Mouse (Mus musculus): ENCODE data around the gene Efr3b. TPM values are rescaled to one million over a fixed set of nuclear protein-coding genes. Genes with fewer than 3 reads are reported as not detected.

Gene Efr3b
- total RNA-seq, 4 experiments from 2014 or later = 109 to 118 (median 115) TPM

- no peak for DNase-seq (ENCODE audit: low spot score in 2 of 2)
Measured at GRCm38 (mm10) chr12:4037511-4037910, 1.2 kb downstream of the Efr3b start.

- DNase-seq (ENCODE audit: low spot score in 2 of 2) = no peak
Measured at GRCm38 (mm10) chr12:4036157-4036556, 2.6 kb downstream of the Efr3b start.

DNA sequence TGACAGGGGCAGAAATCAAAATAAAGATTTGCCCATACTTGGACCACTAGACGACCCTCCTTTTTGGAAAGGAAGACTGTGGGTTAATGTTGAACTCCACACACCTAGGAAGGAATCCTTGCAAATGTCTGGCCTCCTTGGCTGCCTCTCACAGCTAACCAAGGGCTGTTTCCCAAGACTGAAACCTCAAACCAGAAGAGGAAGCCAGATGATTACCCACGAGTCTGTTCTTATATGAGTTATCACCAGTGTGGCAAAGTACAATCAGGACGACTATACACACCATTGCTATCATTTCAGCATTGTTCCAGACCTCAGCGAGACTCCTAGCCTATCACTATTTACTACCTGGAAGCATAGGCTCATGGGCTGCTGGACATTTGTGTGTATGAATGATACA lies 9.7 kb downstream of the Efr3b start:
- no peak for DNase-seq (ENCODE audit: low spot score in 2 of 2)

DNA sequence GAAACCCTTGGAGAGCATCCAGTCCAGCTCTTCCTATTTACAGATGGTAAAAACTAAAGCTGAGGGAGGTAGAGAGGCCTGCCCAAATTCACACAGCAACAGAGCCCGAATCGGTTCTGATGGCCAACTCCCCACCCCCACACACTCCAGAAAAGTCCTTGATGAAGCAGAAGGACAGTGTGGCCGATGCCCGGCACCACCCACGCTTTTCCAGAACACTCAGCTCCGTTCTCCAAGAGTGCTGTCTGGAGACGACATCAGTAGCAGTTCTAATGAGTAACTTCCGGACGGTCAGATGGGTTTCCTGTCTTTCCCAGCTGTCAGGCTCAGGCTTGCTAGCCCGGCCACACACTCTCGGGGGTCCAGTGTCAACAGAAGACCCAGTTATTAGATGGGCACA lies 10.2 kb downstream of the Efr3b start:
- DNase-seq (ENCODE audit: low spot score in 2 of 2) = peak; percentile 57 to 68

DNA sequence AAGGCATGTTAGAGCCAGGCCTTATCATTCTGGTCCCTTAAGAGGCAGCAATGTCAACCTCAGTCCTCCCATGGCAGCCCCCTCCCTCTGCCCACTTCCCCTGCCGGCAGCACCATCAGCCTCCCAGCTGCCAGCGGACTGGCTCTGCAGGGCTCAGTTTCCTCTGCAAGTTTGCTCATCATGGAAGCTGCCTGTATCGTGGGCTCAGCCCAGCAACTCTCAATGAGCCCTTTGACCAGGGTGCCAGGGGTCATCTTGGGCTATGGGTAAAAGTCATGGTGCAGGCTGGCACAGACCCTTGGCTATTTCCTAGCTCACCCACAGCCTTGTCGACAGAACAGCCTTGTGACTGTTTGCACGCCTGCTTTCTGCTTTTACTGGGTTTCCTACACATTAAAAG lies 14.4 kb downstream of the Efr3b start:
- DNase-seq (ENCODE audit: low spot score in 2 of 2) = no peak

DNA sequence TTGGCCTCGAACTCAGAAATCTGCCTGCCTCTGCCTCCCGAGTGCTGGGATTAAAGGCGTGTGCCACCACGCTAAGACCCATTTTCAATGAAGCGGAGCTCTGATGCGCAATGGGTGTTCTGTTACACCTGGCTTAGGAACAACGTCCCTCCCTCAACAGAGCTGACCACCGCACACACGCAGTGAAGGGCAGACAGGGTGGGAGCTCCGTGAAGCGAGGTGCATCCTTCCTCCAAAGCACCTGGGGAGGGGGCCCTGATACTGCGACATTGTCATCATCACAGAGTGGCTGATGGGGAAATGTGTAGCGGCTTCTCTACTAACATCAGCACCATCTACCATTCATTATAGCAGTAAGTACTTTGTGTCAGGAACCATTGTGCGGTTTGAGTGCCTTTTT lies 15.2 kb downstream of the Efr3b start:
- DNase-seq (ENCODE audit: low spot score in 2 of 2) = no peak

- DNase-seq (ENCODE audit: low spot score in 2 of 2) = no peak
Measured at GRCm38 (mm10) chr12:4022845-4023244, 15.9 kb downstream of the Efr3b start.

GRCm38 (mm10) chr12:4020505-4020904 lies 18.2 kb downstream of the Efr3b start:
- no peak for DNase-seq (ENCODE audit: low spot score in 2 of 2)

- no peak for DNase-seq (ENCODE audit: low spot score in 2 of 2)
Measured at GRCm38 (mm10) chr12:4016321-4016720, 22.4 kb downstream of the Efr3b start.

DNA sequence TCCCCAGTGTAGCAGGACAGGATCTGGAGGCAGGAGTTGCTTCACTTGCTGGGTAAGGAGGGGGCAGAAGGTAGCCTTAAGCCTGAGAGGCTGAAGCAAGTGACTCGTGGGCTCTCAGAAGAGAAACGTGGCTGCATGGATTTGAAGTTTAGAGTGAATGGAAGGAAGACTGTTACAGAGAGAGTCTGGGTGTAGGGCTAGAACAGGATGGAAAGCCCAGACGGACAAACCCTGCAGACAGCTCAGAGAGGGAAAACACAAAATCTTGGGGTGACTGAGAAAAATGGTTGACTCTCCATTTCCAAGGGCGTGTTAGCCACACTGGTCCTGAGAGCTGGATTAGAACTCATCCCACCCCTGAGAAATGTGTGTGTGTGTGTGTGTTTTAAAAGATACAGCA lies 23.0 kb downstream of the Efr3b start:
- no peak for DNase-seq (ENCODE audit: low spot score in 2 of 2)

DNA sequence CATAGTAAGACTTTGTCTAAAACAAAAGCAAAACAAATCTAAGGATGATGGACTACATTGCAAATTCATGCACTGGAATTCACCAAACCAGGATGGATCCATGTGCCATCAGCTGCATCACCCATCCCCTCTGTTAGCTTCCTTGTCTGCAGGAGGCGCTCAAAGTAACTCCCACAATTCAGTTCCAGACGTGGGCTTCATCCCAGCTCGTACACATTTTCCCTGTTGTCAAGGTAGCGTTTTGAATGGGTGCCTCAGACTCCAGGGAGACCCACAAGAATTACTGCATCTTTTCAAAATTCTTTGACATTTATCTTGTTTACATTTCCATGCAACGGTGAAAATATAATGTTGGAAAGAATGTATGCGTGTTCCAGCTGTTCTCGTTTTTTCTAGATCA lies 23.5 kb downstream of the Efr3b start:
- no peak for DNase-seq (ENCODE audit: low spot score in 2 of 2)

DNA sequence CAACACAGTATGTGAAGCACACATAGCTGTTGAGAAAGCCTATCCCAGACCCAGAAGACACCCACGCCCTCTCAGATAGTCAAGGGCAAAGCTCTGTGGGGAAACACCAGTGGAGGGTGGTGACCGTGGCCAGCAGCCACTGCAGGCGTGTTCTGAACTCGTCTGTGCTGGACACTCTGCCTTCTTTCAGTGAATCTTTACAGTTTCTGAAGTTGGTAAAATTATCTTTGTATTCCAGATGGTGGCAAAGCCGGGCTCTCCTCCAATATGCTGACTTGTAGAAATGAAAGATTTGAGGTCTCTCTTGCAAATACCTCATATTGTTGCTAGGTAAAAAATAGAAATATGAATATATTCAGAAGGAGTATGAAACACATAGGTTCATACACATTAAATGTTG lies 27.0 kb downstream of the Efr3b start:
- DNase-seq (ENCODE audit: low spot score in 2 of 2) = peak in 1 of 2 experiments; percentile 53

- DNase-seq (ENCODE audit: low spot score in 2 of 2) = no peak
Measured at GRCm38 (mm10) chr12:4011301-4011700, 27.4 kb downstream of the Efr3b start.

DNA sequence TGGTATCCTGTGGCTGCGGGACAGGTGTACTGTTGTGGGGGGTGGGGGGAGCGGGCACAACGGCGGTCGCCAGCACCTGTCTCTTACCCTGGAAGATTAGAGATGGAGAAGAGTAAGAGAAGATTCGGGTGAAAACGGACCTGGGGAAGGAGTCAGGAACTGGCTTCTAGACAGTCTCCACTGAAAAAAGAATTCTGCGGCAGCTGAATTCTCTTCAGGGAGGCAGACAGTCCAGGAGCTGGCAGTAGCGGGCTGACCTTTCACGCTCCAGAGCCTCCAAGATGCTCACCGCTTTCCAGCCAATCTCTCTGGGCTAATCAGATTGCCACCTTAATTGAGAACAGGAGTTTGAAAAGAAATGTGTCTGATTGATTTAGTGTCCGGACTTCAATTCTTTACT lies 30.0 kb downstream of the Efr3b start:
- DNase-seq (ENCODE audit: low spot score in 2 of 2) = no peak

DNA sequence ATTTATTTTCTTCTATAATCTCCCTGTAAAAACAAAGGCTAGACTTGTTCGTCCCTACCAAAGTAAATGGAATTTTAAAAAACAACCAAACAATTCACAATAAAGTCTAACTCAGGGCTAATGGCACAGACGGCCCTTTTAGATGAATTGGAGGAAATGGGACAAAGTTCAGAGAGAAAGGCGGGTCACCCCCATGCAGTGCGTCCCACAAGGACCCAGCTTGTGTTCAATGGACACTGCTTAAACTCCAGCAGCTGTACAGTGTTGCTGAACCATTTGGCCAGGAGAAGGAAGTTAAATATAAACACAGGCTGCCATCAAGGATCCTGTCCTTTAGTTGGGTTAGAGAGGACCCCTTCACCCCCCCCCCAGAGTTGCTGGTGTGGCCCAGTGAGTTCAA lies 30.9 kb downstream of the Efr3b start:
- no peak for DNase-seq (ENCODE audit: low spot score in 2 of 2)

- DNase-seq (ENCODE audit: low spot score in 2 of 2) = no peak
Measured at GRCm38 (mm10) chr12:4007181-4007580, 31.5 kb downstream of the Efr3b start.

DNA sequence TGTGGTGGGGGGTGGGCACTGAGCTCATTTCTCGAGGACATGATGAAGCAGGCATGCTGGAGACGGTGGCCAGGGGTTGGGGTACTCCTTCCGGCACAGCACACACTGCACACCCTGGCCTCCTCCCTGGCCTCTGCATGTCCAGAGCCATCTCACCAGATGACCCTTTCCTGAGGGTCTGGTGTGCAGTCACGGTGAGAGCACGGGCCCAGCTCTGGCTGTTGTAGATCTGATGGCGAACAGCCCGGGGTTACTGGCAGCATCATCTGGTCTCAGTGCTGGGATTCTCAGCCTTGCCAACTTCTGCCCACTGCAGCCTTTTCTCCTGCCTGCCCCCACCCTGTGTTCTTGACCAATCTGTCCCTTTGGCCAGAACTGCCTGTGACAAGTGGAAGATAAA lies 32.6 kb downstream of the Efr3b start:
- DNase-seq (ENCODE audit: low spot score in 2 of 2) = no peak

- DNase-seq (ENCODE audit: low spot score in 2 of 2) = no peak
Measured at GRCm38 (mm10) chr12:4004648-4005047, 34.1 kb downstream of the Efr3b start.

DNA sequence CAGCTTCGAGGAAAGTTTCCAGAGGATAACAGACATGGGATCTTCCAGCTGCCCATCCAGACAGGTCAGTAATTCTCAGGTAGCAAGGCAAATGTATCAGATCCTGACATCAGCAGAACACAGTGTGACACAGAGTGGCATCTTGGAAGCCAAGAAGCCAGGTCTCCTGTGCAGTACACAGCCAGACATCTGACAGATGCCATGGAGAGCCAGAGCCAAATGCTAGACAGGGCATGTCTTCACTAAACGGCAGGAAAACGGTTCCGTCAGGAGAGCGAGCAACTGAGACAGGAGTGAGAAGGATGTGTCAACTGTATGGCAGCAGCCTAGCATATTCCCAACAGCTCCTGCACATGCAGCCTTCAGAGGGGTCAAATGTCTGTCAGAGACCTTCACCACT lies 38.3 kb downstream of the Efr3b start:
- no peak for DNase-seq (ENCODE audit: low spot score in 2 of 2)

DNA sequence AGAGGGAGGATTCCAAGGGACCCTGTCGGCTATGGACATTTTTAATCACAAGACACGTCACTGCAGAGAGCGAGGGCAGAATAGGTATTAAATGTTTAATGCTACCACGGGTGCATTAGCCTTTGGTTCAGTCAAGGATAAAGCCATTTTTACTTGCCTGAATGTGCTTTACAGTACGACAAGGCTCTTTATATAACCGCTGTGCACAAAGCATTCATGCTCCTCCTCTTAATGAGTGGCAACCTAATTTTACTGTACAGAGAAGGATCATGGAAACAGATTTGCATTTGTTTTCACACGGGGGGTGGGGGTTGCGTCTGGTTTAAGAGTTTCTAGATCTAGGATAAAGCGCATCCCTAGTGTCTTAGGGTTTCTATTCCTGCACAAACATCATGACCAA lies 42.0 kb downstream of the Efr3b start:
- no peak for DNase-seq (ENCODE audit: low spot score in 2 of 2)

GRCm38 (mm10) chr12:3991047-3991446 lies 47.7 kb downstream of the Efr3b start:
- no peak for DNase-seq (ENCODE audit: low spot score in 2 of 2)

GRCm38 (mm10) chr12:3989943-3990342 lies 48.8 kb downstream of the Efr3b start:
- no peak for DNase-seq (ENCODE audit: low spot score in 2 of 2)

DNA sequence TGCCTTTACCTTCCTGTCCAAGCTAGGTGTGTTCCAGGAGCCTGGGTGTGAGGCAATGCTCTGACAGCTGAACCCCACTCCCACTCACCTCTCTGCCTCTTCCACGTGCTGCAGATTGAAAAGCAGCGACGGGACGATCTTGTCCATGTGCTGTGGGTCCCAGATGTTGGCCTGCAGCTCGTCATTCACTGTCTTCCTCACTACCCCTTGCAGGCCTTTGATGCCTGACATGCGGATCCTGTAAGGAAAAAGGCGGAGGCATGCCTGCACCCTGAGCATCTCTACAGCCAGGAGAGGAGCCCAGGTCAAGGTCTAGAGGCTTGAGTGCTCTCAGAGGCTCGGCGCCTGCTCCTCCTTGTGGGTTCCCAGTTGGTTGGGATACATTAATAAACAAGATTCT lies 54.3 kb downstream of the Efr3b start:
- no peak for DNase-seq (ENCODE audit: low spot score in 2 of 2)

- DNase-seq (ENCODE audit: low spot score in 2 of 2) = peak; percentile 63 to 91
Measured at GRCm38 (mm10) chr12:3983736-3984135, 55.0 kb downstream of the Efr3b start.

All from layer of hippocampus, adult 8-10 months (tissue).